Mouse (Mus musculus): Measurements from ENCODE around the gene Rsph10b.

Gene Rsph10b

GRCm38 (mm10) chr5:143932831-143933230 lies at the start of gene Rsph10b:
Rsph10b (plus strand) TSS chr5:143933035.
- in situ Hi-C loops (cut with MboI; ENCODE audit: unreplicated experiment in 2 of 2), result no loop called here

DNA sequence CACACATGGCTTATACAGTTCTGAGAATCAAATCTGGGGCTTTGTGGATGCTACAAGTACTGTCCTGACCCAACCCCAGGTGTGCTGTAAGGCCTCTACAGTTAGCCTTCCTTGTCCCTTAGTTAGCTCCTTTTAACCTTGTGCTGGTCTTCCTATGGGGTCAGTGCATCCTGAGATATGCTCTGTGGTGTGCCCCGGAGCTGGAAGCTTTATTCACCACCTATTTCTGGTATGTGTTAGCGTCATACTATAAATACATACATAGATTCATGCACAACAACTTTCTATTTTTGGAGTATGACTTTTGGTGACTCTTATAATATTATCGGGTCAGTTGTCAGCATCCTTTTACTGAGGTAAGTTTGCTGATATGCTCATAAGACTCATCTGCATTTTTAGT lies 47.6 kb upstream of the Rsph10b start:
- in situ Hi-C loops (cut with MboI; ENCODE audit: unreplicated experiment in 2 of 2), result no loop called here

DNA sequence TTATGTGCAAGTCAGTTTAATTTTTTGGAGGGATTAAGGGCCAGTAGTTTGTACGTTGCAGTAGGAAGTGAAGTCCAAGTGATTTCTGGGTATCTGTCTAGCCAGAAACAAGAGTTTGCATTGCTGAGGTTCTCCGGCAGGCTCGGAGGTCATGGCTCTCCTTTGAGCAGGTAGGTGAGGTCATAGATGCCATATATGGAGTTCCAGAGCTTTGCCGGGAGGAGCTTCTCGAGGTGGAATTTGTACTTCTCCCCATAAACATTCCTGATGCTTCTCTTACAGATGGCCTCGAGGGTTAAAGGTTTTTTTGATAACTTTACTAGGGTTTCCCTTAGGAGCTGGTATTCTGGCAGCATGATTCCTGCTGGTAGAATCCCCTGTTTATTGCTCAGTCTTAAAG lies 42.1 kb upstream of the Rsph10b start:
- in situ Hi-C loops (cut with MboI; ENCODE audit: unreplicated experiment in 2 of 2), result no loop called here

DNA sequence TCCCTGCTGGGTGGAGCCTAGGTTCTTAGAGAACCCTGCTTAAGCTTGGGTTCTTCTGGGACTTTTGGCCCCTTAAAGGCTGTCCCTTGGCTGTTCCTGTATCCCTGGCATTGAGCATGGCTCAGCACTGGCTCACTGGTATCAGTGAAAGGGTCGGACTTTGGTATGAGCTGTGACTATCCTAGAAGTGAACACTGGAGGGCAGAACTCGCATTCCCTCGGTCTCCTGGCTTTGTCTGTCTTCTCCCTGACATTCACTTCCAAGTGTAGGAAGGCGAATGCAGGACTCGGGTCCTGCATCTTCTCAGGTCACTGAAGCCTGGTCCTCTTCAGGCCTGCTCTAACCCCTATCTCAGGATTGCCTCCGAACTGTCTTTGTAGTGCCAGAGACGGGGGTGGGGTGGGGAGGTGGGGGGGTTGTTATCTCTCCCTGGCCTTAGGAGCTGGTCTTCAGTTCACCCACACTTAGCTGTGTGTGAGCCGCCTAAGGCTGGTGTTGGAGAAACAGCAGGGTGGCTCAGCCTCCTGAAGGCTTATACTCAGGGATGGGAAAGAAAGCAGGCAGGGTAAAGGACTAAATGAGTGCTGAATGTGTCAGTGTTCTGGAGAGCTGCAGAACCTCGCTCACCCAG lies 40.5 kb upstream of the Rsph10b start:
- in situ Hi-C loops (cut with MboI; ENCODE audit: unreplicated experiment in 2 of 2), result no loop called here

DNA sequence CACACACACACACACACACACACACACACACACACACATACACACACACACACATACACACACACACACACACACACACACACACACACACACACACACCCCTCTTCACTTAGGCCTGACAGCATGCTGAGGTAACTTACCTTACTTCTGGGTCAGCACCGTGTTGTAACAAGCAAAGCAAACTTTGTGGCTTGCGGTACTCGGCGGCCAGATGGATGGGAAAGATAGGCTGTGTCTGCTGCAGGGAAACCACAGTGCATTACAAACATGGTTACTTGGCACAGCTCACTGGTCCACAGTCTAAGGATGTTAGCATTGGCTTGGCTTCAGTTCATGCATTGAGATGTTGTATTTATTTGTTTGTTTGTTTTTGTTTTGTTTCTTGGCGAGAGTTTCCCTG lies 39.4 kb upstream of the Rsph10b start:
- in situ Hi-C loops (cut with MboI; ENCODE audit: unreplicated experiment in 2 of 2), result no loop called here

GRCm38 (mm10) chr5:143897635-143898330 lies 35.1 kb upstream of the Rsph10b start, which contains the start of gene Ankrd61:
Ankrd61 (minus strand) TSS chr5:143897685.
- in situ Hi-C loops (cut with MboI; ENCODE audit: unreplicated experiment in 2 of 2), result no loop called here

- in situ Hi-C loops (cut with MboI; ENCODE audit: unreplicated experiment in 2 of 2), result no loop called here
Observed at GRCm38 (mm10) chr5:143902111-143902510, 30.7 kb upstream of the Rsph10b start.

- in situ Hi-C loops (cut with MboI; ENCODE audit: unreplicated experiment in 2 of 2), result no loop called here
Observed at GRCm38 (mm10) chr5:143903813-143904212, 29.0 kb upstream of the Rsph10b start.

DNA sequence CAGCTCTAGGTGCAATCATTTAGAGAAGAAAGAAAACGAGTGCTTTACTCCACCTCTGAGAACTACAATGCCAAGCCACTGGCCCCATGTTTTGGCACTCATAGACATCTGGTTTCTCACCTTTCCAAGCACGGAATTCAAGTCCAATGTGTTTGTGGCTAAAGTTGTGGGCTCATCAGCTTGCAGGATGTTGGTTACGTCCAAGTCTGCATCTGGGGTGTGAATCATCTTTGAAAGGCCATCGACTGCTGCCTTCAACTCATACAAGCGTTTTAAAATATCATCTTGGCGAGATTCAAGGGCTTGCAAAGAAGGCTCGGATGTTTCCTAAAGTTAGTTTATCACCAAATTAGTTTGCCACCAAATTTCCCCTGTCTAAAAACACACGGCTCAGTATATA lies 26.4 kb upstream of the Rsph10b start:
- in situ Hi-C loops (cut with MboI; ENCODE audit: unreplicated experiment in 2 of 2), result no loop called here

DNA sequence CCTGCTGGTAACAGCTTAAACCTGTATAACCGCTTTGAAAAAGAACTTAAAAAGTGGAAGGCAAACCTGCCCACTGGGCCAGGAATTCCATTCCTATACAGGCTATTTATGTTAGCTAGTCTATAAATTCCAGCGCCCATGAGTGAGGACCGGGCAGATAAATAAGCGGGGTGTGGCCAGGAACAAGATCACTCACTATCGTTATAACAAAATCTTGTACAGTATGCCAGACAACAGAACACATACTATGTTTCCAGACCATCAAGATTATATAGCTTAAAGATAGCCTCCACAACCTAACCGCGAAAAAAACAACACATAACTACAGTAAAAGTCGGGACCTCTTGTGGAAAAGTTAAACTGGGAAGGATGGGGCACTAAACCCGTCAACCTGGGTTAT lies 23.9 kb upstream of the Rsph10b start:
- in situ Hi-C loops (cut with MboI; ENCODE audit: unreplicated experiment in 2 of 2), result no loop called here

DNA sequence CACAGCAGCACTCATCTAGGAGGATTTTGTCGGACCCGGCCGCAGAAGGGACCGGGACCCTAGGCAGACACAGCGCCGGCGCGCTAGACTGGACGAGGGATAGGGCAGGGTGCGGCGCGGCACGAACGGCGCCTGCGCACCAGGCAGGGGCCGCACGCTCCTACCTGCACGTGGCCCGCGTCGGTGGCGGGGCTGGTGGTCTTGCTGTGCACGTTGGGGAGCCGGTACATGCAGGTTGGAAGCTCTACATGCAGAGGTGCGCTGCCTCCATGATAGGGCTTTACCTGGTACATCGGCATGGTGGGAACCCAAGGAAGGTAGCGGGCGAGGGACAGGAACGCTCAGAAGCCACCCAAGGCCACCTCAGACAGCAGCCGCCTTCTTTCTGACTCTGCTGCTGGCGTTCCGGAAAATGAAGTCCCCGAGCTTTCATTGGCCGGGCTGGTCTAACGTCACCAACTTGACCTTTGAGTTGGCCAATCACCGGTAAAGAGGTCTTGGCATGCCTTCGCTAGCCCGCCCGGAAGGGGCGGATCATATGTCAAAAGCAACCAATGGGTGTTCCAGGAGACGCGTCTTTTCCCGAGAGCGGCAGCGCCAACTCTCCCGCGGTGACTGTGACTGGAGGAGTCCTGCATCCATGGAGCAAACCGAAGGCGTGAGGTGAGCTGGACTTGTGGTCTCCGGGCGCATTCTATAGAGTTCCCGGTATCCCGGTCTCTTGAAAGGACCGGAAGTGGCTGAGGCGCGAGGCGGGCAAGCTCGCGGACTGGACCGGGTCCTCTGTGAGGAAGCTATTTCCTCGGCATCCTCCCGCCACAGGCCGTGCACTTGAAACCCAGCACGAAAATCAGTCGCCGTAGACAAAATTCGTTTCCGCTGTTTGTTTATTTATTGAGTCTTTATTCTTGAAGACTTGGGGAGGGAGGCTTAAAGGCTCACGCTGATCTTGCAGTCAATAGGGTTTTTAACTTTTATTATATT lies 23.1 kb upstream of the Rsph10b start, which contains the start of the genes Aimp2 and Pms2:
TSS of gene Aimp2 (minus strand) at position 431 of the 984 bp plus-strand sequence.
TSS of gene Pms2 (plus strand) at position 548 of the 984 bp plus-strand sequence.
- in situ Hi-C loops (cut with MboI; ENCODE audit: unreplicated experiment in 2 of 2), result no loop called here

GRCm38 (mm10) chr5:143916221-143916620 lies 16.6 kb upstream of the Rsph10b start:
- in situ Hi-C loops (cut with MboI; ENCODE audit: unreplicated experiment in 2 of 2), result no loop called here

DNA sequence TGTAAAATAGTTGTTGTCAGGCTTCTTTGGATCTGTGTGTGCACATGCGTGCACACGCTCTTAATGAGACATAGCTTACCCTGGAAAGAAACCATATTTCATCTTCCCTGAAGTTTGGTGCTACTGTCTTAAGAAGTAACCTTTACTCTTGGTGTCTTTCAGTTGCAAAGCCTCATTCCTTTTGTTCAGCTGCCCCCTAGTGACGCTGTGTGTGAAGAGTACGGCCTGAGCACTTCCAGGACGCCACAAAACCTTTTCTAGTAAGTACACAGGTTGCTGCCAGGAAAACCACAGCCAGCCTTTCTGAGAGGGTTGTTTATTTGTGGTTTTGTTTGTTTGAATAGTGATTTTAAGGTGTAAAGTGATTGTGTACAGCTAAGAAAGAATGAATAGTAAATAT lies 15.4 kb upstream of the Rsph10b start:
- in situ Hi-C loops (cut with MboI; ENCODE audit: unreplicated experiment in 2 of 2), result no loop called here

GRCm38 (mm10) chr5:143918120-143918519 lies 14.7 kb upstream of the Rsph10b start:
- in situ Hi-C loops (cut with MboI; ENCODE audit: unreplicated experiment in 2 of 2), result no loop called here

- in situ Hi-C loops (cut with MboI; ENCODE audit: unreplicated experiment in 2 of 2), result no loop called here
Observed at GRCm38 (mm10) chr5:143924781-143925452, 7.9 kb upstream of the Rsph10b start.

GRCm38 (mm10) chr5:143927875-143928274 lies 5.0 kb upstream of the Rsph10b start, which contains the start of gene Gm42421:
Gm42421 (plus strand) TSS chr5:143928175.
- in situ Hi-C loops (cut with MboI; ENCODE audit: unreplicated experiment in 2 of 2), result no loop called here

DNA sequence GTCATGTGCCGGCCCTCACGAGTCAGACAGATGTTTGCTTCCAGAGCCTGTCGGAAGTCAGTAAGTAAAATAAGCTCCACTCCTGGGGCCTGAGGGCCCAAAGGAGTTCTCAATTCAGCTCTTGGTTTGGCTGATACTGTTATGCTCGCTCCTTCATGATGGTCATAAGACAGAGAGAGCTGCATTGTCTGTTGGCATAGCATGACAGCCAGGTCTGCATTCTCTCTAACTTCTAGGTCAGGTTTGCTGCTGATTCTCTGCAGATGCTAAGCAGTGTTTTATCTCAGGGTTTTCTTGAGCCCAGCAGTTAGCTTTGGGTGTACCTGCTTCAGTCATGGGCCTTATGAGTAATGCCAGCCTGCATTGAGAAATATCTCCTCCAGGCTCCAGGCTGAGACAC lies 3.5 kb upstream of the Rsph10b start:
- in situ Hi-C loops (cut with MboI; ENCODE audit: unreplicated experiment in 2 of 2), result no loop called here

GRCm38 (mm10) chr5:143930656-143931055 lies 2.2 kb upstream of the Rsph10b start:
- in situ Hi-C loops (cut with MboI; ENCODE audit: unreplicated experiment in 2 of 2), result no loop called here

- in situ Hi-C loops (cut with MboI; ENCODE audit: unreplicated experiment in 2 of 2), result no loop called here
Observed at GRCm38 (mm10) chr5:143931863-143932580, 813 bp upstream of the Rsph10b start.

GRCm38 (mm10) chr5:143933414-143933813 lies 579 bp downstream of the Rsph10b start:
- in situ Hi-C loops (cut with MboI; ENCODE audit: unreplicated experiment in 2 of 2), result no loop called here

All from v-Abl transformed pro-B cells (cell line).